Mouse (Mus musculus): ENCODE measurements around the gene Repin1. TPM values are rescaled to one million over a fixed set of nuclear protein-coding genes. Genes with fewer than 3 reads are reported as not detected.

Repin1 gene
- polyA plus RNA-seq, 1 experiment from 2014 or later: 47.0 TPM

GRCm38 (mm10) chr6:48572572-48573061, 21.1 kb upstream of the Repin1 start, which contains the start of gene Rarres2:
Gene Rarres2 (minus strand): TSS chr6:48572789.
- Histone ChIP-seq H3K27ac (replicated peaks; ENCODE audit: low read depth, low read length) (no peak within 1 kb of the TSS), H3K4me2 (ENCODE audit: low read length) (no peak within 1 kb of the TSS), H3K9me3 (ENCODE audit: control insufficient read depth, low read length) (no peaks in the 10 kb centered on the region), H3K36me3 (ENCODE audit: control insufficient read depth, insufficient read depth, low read length) (peaks cover 11% of the 10 kb centered on the region; the same call in 1 of the 2 replicates), H3K9ac (replicated peaks; ENCODE audit: low read length) (no peak within 1 kb of the TSS), H3K4me3 (replicated peaks; ENCODE audit: low read depth, low read length) (no peak within 1 kb of the TSS), H3K27me3 (ENCODE audit: control insufficient read depth, insufficient read depth, low read length) (no peaks in the 10 kb centered on the region), H3K4me1 (ENCODE audit: control insufficient read depth, insufficient read depth, low read length) (no peaks in the 10 kb centered on the region)
- ATAC-seq (ENCODE audit: low FRiP score, low TSS enrichment): no peak
- DNase-seq: no peak
- 34% methylated on average over 6 of the region's 6 CpGs for WGBS

GRCm38 (mm10) chr6:48573280-48573679, 20.4 kb upstream of the Repin1 start:
- ATAC-seq (ENCODE audit: low FRiP score, low TSS enrichment) (no peak), DNase-seq (no peak)
- Histone ChIP-seq H3K27me3 (ENCODE audit: control insufficient read depth, insufficient read depth, low read length) (no peaks in the 10 kb centered on the region), H3K9ac (replicated peaks; ENCODE audit: low read length) (no peak overlapping the region), H3K36me3 (ENCODE audit: control insufficient read depth, insufficient read depth, low read length) (peaks cover 9% of the 10 kb centered on the region; the same call in 1 of the 2 replicates), H3K4me1 (ENCODE audit: control insufficient read depth, insufficient read depth, low read length) (no peaks in the 10 kb centered on the region), H3K27ac (replicated peaks; ENCODE audit: low read depth, low read length) (no peak overlapping the region), H3K9me3 (ENCODE audit: control insufficient read depth, low read length) (no peaks in the 10 kb centered on the region), H3K4me2 (ENCODE audit: low read length) (no peak overlapping the region), H3K4me3 (replicated peaks; ENCODE audit: low read depth, low read length) (no peak overlapping the region)
- 74% methylated on average over 10 of the region's 10 CpGs for WGBS

GRCm38 (mm10) chr6:48573981-48574380, 19.7 kb upstream of the Repin1 start:
- no peak overlapping the region for H3K27ac ChIP-seq (replicated peaks; ENCODE audit: low read depth, low read length)
- H3K4me2 ChIP-seq (ENCODE audit: low read length): no peak overlapping the region
- H3K9ac ChIP-seq (replicated peaks; ENCODE audit: low read length): no peak overlapping the region
- no peak for ATAC-seq (ENCODE audit: low FRiP score, low TSS enrichment)
- no peaks in the 10 kb centered on the region for H3K27me3 ChIP-seq (ENCODE audit: control insufficient read depth, insufficient read depth, low read length)
- no peak overlapping the region for H3K4me3 ChIP-seq (replicated peaks; ENCODE audit: low read depth, low read length)
- no peak for DNase-seq
- 92% methylated on average over 3 of the region's 3 CpGs for WGBS
- H3K4me1 ChIP-seq (ENCODE audit: control insufficient read depth, insufficient read depth, low read length): no peaks in the 10 kb centered on the region
- peaks cover 3% of the 10 kb centered on the region; the same call in 1 of the 2 replicates for H3K36me3 ChIP-seq (ENCODE audit: control insufficient read depth, insufficient read depth, low read length)
- no peaks in the 10 kb centered on the region for H3K9me3 ChIP-seq (ENCODE audit: control insufficient read depth, low read length)

GRCm38 (mm10) chr6:48578736-48579135, 14.9 kb upstream of the Repin1 start:
- no peaks in the 10 kb centered on the region for H3K36me3 ChIP-seq (ENCODE audit: control insufficient read depth, insufficient read depth, low read length)
- H3K27ac ChIP-seq (replicated peaks; ENCODE audit: low read depth, low read length): no peak overlapping the region
- no peaks in the 10 kb centered on the region for H3K9me3 ChIP-seq (ENCODE audit: control insufficient read depth, low read length)
- no peak overlapping the region for H3K9ac ChIP-seq (replicated peaks; ENCODE audit: low read length)
- H3K4me2 ChIP-seq (ENCODE audit: low read length): no peak overlapping the region
- H3K4me1 ChIP-seq (ENCODE audit: control insufficient read depth, insufficient read depth, low read length): no peaks in the 10 kb centered on the region
- H3K4me3 ChIP-seq (replicated peaks; ENCODE audit: low read depth, low read length): no peak overlapping the region
- WGBS: 70% methylated on average over 5 of the region's 5 CpGs
- ATAC-seq (ENCODE audit: low FRiP score, low TSS enrichment) (no peak), DNase-seq (no peak)
- no peaks in the 10 kb centered on the region for H3K27me3 ChIP-seq (ENCODE audit: control insufficient read depth, insufficient read depth, low read length)

GRCm38 (mm10) chr6:48579215-48579648, 14.5 kb upstream of the Repin1 start:
- Histone ChIP-seq H3K9me3 (ENCODE audit: control insufficient read depth, low read length) (no peaks in the 10 kb centered on the region), H3K27me3 (ENCODE audit: control insufficient read depth, insufficient read depth, low read length) (no peaks in the 10 kb centered on the region), H3K36me3 (ENCODE audit: control insufficient read depth, insufficient read depth, low read length) (no peaks in the 10 kb centered on the region), H3K4me1 (ENCODE audit: control insufficient read depth, insufficient read depth, low read length) (no peaks in the 10 kb centered on the region), H3K4me2 (ENCODE audit: low read length) (no peak overlapping the region), H3K27ac (replicated peaks; ENCODE audit: low read depth, low read length) (no peak overlapping the region), H3K9ac (replicated peaks; ENCODE audit: low read length) (no peak overlapping the region), H3K4me3 (replicated peaks; ENCODE audit: low read depth, low read length) (no peak overlapping the region)
- 47% methylated on average over 5 of the region's 5 CpGs for whole genome bisulfite sequencing
- ATAC-seq (ENCODE audit: low FRiP score, low TSS enrichment) (no peak), DNase-seq (no peak)

- H3K4me1 ChIP-seq (ENCODE audit: control insufficient read depth, insufficient read depth, low read length): no peaks in the 10 kb centered on the region
- H3K4me2 ChIP-seq (ENCODE audit: low read length): no peak overlapping the region
- H3K27me3 ChIP-seq (ENCODE audit: control insufficient read depth, insufficient read depth, low read length): no peaks in the 10 kb centered on the region
- ATAC-seq (ENCODE audit: low FRiP score, low TSS enrichment) (no peak), DNase-seq (no peak)
- H3K27ac ChIP-seq (replicated peaks; ENCODE audit: low read depth, low read length): no peak overlapping the region
- 17% methylated on average over 3 of the region's 3 CpGs for WGBS
- no peaks in the 10 kb centered on the region for H3K36me3 ChIP-seq (ENCODE audit: control insufficient read depth, insufficient read depth, low read length)
- no peaks in the 10 kb centered on the region for H3K9me3 ChIP-seq (ENCODE audit: control insufficient read depth, low read length)
- no peak overlapping the region for H3K4me3 ChIP-seq (replicated peaks; ENCODE audit: low read depth, low read length)
- H3K9ac ChIP-seq (replicated peaks; ENCODE audit: low read length): no peak overlapping the region
These were observed 12.4 kb upstream of the Repin1 start for GRCm38 (mm10) chr6:48581257-48581656.

- Histone ChIP-seq H3K4me1 (ENCODE audit: control insufficient read depth, insufficient read depth, low read length) (no peaks in the 10 kb centered on the region), H3K9ac (replicated peaks; ENCODE audit: low read length) (no peak overlapping the region), H3K4me2 (ENCODE audit: low read length) (no peak overlapping the region), H3K36me3 (ENCODE audit: control insufficient read depth, insufficient read depth, low read length) (no peaks in the 10 kb centered on the region), H3K27ac (replicated peaks; ENCODE audit: low read depth, low read length) (no peak overlapping the region), H3K9me3 (ENCODE audit: control insufficient read depth, low read length) (no peaks in the 10 kb centered on the region), H3K27me3 (ENCODE audit: control insufficient read depth, insufficient read depth, low read length) (no peaks in the 10 kb centered on the region), H3K4me3 (replicated peaks; ENCODE audit: low read depth, low read length) (no peak overlapping the region)
- WGBS: 72% methylated on average over 3 of the region's 3 CpGs
- DNase-seq (peak; percentile 92), ATAC-seq (ENCODE audit: low FRiP score, low TSS enrichment) (no peak)
These were observed 11.6 kb upstream of the Repin1 start for GRCm38 (mm10) chr6:48582037-48582436.

GRCm38 (mm10) chr6:48589194-48589750, 4.4 kb upstream of the Repin1 start, which contains the start of gene Gm45021:
Gene Gm45021 (plus strand): TSS chr6:48589610.
- H3K4me3 ChIP-seq (replicated peaks; ENCODE audit: low read depth, low read length): no peak within 1 kb of the TSS
- 76% methylated on average over 6 of the region's 6 CpGs for WGBS
- no peak within 1 kb of the TSS for H3K27ac ChIP-seq (replicated peaks; ENCODE audit: low read depth, low read length)
- no peak for ATAC-seq (ENCODE audit: low FRiP score, low TSS enrichment)
- no peak for DNase-seq
- H3K9ac ChIP-seq (replicated peaks; ENCODE audit: low read length): no peak within 1 kb of the TSS
- H3K27me3 ChIP-seq (ENCODE audit: control insufficient read depth, insufficient read depth, low read length): no peaks in the 10 kb centered on the region
- H3K9me3 ChIP-seq (ENCODE audit: control insufficient read depth, low read length): no peaks in the 10 kb centered on the region
- H3K4me2 ChIP-seq (ENCODE audit: low read length): no peak within 1 kb of the TSS
- 0 out of 2 replicates have a peak, but pooled peaks cover 6% of the 10 kb centered on the region for H3K4me1 ChIP-seq (ENCODE audit: control insufficient read depth, insufficient read depth, low read length)
- H3K36me3 ChIP-seq (ENCODE audit: control insufficient read depth, insufficient read depth, low read length): no peaks in the 10 kb centered on the region

GRCm38 (mm10) chr6:48591221-48591845, 2.4 kb upstream of the Repin1 start:
- H3K9ac ChIP-seq (replicated peaks; ENCODE audit: low read length): no peak overlapping the region
- peaks cover 16% of the 10 kb centered on the region for H3K4me1 ChIP-seq (ENCODE audit: control insufficient read depth, insufficient read depth, low read length)
- H3K9me3 ChIP-seq (ENCODE audit: control insufficient read depth, low read length): peaks cover under 1% of the 10 kb centered on the region; the same call in 1 of the 2 replicates
- H3K27me3 ChIP-seq (ENCODE audit: control insufficient read depth, insufficient read depth, low read length): no peaks in the 10 kb centered on the region
- DNase-seq (no peak), ATAC-seq (ENCODE audit: low FRiP score, low TSS enrichment) (no peak)
- no peak overlapping the region for H3K4me2 ChIP-seq (ENCODE audit: low read length)
- peaks cover 7% of the 10 kb centered on the region for H3K36me3 ChIP-seq (ENCODE audit: control insufficient read depth, insufficient read depth, low read length)
- no peak overlapping the region for H3K27ac ChIP-seq (replicated peaks; ENCODE audit: low read depth, low read length)
- 94% methylated on average over 3 of the region's 3 CpGs for WGBS
- no peak overlapping the region for H3K4me3 ChIP-seq (replicated peaks; ENCODE audit: low read depth, low read length)
